Mouse (Mus musculus): ENCODE data around the gene Gpr84. TPM values are rescaled to one million over a fixed set of nuclear protein-coding genes. Genes with fewer than 3 reads are reported as not detected.

The Gpr84 gene
- not detected for polyA plus RNA-seq (2017; shearing (Covaris generic))

DNA sequence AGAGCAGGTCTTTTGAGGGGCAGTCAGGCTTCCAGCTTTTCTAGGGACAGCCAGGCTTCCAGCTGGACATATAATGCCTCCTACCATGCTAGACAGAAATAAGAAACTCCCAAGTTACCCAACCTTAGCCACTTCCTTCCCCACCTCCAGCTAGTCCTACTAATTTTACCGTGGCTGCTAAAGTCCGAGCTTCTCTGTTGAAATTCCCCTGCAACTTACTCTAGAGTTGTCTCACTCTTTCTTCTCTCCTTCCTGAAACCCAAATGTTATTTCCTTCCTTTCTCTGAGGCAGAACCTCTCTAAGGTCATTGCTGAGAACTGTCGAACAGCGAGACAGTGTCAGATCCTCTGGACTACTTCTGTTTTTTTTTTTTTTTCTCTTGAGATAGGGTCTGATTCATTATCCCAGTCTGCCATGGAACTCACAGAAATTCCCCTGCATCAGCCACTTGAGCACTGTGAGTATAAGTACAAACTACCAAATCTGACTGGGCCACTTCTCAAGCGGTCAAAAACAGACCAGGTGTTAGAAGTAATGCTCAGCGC lies at the start of gene Gpr84:
TSS of gene Gpr84 (minus strand) at position 248 of the 546 bp plus-strand sequence.

DNA sequence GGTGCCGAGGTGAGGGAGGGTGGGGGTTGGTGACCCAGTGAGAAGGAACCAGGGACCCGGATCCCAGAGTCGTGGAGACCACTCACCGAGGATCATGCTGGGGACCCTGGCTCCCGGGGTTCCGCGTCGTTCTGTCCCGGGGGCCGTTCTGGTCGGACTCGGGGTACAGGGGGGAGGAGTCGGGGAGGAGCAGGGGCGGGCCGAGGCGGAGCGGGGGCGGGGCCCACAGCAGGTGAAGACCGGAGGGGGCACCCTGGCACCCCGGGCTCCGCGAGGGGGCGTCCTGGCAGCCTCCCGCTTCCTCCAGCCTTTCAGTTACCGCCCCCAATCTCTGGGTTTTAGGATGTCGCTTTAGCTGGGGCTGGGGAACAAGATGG lies 29.5 kb upstream of the Gpr84 start, which contains the start of gene Zfp385a:
TSS of gene Zfp385a (minus strand) at position 133 of the 377 bp plus-strand sequence.

DNA sequence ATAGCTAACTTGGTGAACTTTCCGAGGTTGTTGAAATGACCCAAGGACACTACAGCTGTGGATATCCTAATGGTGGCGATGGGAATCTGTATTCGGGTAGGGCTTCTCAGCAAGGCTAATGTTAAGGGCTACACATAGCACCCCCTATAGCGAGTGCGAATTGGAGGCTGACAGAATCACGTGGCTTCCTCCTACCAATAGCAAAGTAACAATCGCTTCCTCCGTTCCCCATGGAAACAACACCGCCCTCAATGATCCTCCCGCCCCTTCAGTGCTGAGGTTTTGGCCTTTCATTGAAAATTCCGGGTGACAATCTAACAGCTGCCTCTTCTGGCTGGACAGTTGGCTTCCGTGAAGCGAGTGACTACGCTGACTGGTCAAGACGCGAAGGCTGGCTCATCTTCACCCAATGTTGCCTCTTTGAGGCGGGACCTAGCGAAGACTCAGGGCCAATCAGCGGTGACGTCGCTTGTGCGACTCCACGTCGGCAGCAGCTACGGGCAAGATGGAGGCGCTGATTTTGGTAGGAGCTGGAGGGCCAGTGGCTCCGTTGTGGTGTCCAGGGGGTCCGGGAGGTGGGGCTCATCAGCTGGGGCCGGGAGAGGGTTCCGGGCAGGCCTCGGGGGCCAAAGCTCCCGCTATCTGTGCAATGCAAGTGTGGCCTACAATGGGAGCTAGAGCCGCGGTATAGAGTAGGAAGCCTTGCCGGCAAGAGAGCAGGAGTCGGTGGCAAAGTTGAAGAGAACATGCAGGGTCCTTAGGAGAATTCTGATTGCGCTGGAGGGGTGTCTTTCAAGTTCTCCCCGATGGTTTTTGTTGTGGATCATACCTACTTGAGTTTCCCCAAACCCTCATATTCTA lies 37.8 kb downstream of the Gpr84 start, which contains the start of gene Copz1:
TSS of gene Copz1 (plus strand) at position 296 of the 861 bp plus-strand sequence.

Other genes with a start within 250 kb of the Gpr84 start
- gene Smug1, start 143.5 kb downstream of the Gpr84 start, polyA plus RNA-seq (2017; shearing (Covaris generic)): 10 to 100 TPM in 1 of 2 experiments, 1 to 10 TPM in 1; 8.5 to 10.6 TPM
- 10 to 100 TPM; 14.4 to 14.5 TPM for gene Cbx5, start 70.8 kb downstream of the Gpr84 start, polyA plus RNA-seq (2017; shearing (Covaris generic))
- gene Hnrnpa1, start 70.2 kb downstream of the Gpr84 start, polyA plus RNA-seq (2017; shearing (Covaris generic)): 100 to 1,000 TPM; 122 to 140 TPM
- gene Nfe2, start 52.2 kb downstream of the Gpr84 start, polyA plus RNA-seq (2017; shearing (Covaris generic)): 1 to 10 TPM; 1.2 to 1.9 TPM
- gene Copz1, start 37.9 kb downstream of the Gpr84 start, polyA plus RNA-seq (2017; shearing (Covaris generic)): 100 to 1,000 TPM; 150 to 183 TPM
- gene Zfp385a, start 29.5 kb upstream of the Gpr84 start, polyA plus RNA-seq (2017; shearing (Covaris generic)): under 1 TPM in 1 of 2 experiments, not detected in 1; 0.45 TPM
- gene Itga5, start 56.2 kb upstream of the Gpr84 start, polyA plus RNA-seq (2017; shearing (Covaris generic)): 1 to 10 TPM; 4.4 to 6.0 TPM
- not detected for gene Gtsf1, start 119.9 kb upstream of the Gpr84 start, polyA plus RNA-seq (2017; shearing (Covaris generic))
- not detected for gene Gtsf2, start 137.9 kb upstream of the Gpr84 start, polyA plus RNA-seq (2017; shearing (Covaris generic))
- gene Nckap1l, start 143.2 kb upstream of the Gpr84 start, polyA plus RNA-seq (2017; shearing (Covaris generic)): 100 to 1,000 TPM; 130 to 134 TPM
- gene Pde1b, start 192.4 kb upstream of the Gpr84 start, polyA plus RNA-seq (2017; shearing (Covaris generic)): 1 to 10 TPM; 6.6 to 7.0 TPM
- gene Ppp1r1a, start 227.4 kb upstream of the Gpr84 start, polyA plus RNA-seq (2017; shearing (Covaris generic)): under 1 TPM in 1 of 2 experiments, not detected in 1; 0.82 TPM

Measured in inflammation-experienced regulatory T-cells (primary cell).